Mouse (Mus musculus): ENCODE data around the gene Atp9a. TPM values are rescaled to one million over a fixed set of nuclear protein-coding genes. Genes with fewer than 3 reads are reported as not detected.

Atp9a gene
- polyA plus RNA-seq, 1 experiment from 2014 or later: 42.9 TPM

DNA sequence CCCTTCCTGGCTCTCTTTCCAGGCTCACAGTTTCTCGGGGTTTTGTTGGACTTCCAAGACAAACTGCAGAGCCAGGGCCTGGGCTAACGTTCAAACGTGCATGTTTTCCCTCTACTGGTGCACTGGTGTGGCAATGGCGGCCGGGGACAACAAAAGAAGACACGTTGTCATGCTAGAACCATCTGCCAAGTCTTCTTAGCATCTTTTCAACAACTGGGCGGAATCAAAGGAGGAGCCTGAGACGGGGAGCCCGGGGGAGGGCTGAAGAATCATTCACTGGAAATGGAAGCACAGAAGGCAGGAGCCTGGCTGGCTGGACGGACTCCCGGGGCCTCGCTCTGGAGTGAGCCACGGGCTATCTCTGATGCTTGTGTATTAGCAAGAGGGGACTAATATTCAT, 39.9 kb downstream of the Atp9a start:
- no peak overlapping the region for H3K4me2 ChIP-seq (replicated peaks)
- H3K27ac ChIP-seq (replicated peaks): peak overlapping the region; percentile 58
- H3K9me3 ChIP-seq: no peaks in the 10 kb centered on the region
- H3K9ac ChIP-seq (replicated peaks): no peak overlapping the region
- H3K4me1 ChIP-seq: peaks cover 9% of the 10 kb centered on the region
- peaks cover 49% of the 10 kb centered on the region for H3K36me3 ChIP-seq
- H3K4me3 ChIP-seq: no peak overlapping the region
- WGBS: 38% methylated on average over 13 of the region's 13 CpGs
- no peaks in the 10 kb centered on the region for H3K27me3 ChIP-seq
- ATAC-seq (ENCODE audit: low FRiP score, low read depth): no peak

DNA sequence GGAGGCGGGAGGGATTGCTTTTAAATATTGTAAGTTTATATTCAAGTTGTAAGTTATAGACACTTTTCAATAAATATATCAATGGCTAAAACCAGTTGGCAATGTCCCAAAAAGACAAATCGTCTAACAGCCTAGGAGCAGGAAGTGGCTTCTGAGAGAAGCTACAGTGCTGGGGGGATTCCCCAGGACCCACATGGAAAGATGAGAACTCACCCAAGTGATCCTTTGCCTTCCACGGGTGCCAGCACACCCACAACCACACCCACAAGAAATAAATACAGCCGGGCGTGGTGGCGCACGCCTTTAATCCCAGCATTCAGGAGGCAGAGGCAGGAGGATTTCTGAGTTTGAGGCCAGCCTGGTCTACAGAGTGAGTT, 47.2 kb downstream of the Atp9a start:
- H3K9ac ChIP-seq (replicated peaks): no peak overlapping the region
- no peak overlapping the region for H3K4me3 ChIP-seq
- H3K27me3 ChIP-seq: 0 out of 2 replicates have a peak, but pooled peaks cover 3% of the 10 kb centered on the region
- peaks cover 30% of the 10 kb centered on the region for H3K36me3 ChIP-seq
- H3K4me1 ChIP-seq: peaks cover 17% of the 10 kb centered on the region
- peak overlapping the region; percentile 32; the same call in 1 of the 2 replicates for H3K4me2 ChIP-seq (replicated peaks)
- 87% methylated on average over 7 of the region's 7 CpGs for WGBS
- H3K9me3 ChIP-seq: no peaks in the 10 kb centered on the region
- no peak for ATAC-seq (ENCODE audit: low FRiP score, low read depth)
- peak overlapping the region; percentile 79 for H3K27ac ChIP-seq (replicated peaks)

DNA sequence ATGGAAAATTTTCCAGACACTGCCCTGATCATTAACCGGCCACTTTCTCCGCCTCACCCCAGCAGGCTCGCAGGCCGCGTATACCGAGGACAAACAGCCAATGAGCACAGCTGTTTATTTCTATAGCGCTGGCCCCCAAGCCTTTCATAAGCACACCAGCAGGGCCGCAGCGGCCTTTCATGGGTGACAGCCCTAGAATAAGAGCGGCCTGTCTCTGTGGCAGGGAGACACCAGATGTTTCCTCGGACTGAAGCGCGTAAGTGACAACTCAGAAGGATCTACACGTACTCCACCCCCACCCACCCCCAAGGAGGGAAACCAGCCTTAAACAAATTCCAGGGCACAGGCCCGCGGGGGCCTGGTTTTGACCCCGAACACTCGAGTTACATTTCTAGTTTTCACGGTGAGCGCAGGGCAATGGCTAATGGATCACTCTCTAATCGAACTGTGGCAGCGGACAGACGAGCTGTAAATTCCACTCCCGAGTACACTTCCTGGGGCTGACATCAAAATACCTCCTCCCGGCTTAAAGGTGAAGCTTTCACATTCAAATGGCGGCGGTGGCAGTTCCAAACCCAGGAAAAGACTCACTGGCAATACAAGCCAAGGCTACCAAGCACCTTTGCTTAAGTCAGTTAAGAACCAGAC, 47.7 kb downstream of the Atp9a start:
- 3% methylated on average over 27 of the region's 27 CpGs for WGBS
- no peak overlapping the region for H3K4me3 ChIP-seq
- H3K27me3 ChIP-seq: 0 out of 2 replicates have a peak, but pooled peaks cover 3% of the 10 kb centered on the region
- peak overlapping the region; percentile 32 for H3K4me2 ChIP-seq (replicated peaks)
- H3K36me3 ChIP-seq: peaks cover 35% of the 10 kb centered on the region
- peaks cover 17% of the 10 kb centered on the region for H3K4me1 ChIP-seq
- H3K9ac ChIP-seq (replicated peaks): 0 out of 2 replicates have a peak overlapping the region, but pooled peaks have one; percentile 21
- H3K27ac ChIP-seq (replicated peaks): peak overlapping the region; percentile 79
- ATAC-seq (ENCODE audit: low FRiP score, low read depth): peak; percentile 71
- H3K9me3 ChIP-seq: no peaks in the 10 kb centered on the region

DNA sequence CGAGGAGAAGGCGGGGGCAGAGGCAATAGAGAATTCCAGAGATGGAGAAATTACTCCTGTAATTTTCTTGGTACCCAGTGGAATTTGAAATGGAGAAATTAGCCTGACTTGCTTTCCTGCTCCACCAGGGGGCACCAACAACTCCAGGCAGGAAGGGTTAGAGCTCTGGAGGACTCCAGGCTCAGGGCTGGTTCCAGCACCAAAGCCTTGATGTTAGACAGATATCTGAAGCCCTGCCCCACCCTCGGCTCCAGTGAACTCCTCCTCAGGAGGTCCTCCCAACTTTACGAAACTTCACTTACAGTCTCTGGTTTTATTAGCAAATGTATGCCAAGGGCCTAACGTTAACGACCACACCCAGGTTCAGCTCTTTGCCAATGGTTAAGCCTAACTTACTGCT, 50.4 kb downstream of the Atp9a start:
- Histone ChIP-seq H3K9ac (replicated peaks) (no peak overlapping the region), H3K36me3 (peaks cover 21% of the 10 kb centered on the region), H3K4me2 (replicated peaks) (no peak overlapping the region), H3K9me3 (no peaks in the 10 kb centered on the region), H3K27ac (replicated peaks) (no peak overlapping the region), H3K27me3 (0 out of 2 replicates have a peak, but pooled peaks cover 3% of the 10 kb centered on the region), H3K4me3 (no peak overlapping the region), H3K4me1 (peaks cover 15% of the 10 kb centered on the region)
- no peak for ATAC-seq (ENCODE audit: low FRiP score, low read depth)
- 50% methylated on average over 6 of the region's 6 CpGs for WGBS

DNA sequence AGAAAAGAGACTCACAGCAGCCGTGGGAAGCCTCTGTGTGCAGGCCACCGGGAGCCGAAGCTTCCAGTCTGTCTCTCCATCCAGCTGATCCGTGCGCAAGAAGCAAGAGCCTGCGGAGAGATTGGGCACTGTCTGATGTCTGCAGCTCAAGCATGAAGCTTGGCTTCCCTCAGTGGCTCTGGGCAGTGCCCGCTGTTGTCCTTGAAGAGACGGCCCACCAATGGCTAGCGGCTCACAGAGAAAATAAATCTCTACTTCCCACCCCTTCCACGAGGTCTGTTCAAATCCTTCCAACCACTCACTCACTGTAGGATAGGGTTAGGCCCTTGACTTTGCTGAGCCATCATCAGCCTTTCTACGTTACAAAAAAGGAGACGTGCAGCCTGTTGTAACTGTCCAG, 54.9 kb downstream of the Atp9a start:
- ATAC-seq (ENCODE audit: low FRiP score, low read depth): no peak
- no peak overlapping the region for H3K4me2 ChIP-seq (replicated peaks)
- no peak overlapping the region for H3K4me3 ChIP-seq
- 0 out of 2 replicates have a peak, but pooled peaks cover 3% of the 10 kb centered on the region for H3K27me3 ChIP-seq
- H3K9ac ChIP-seq (replicated peaks): no peak overlapping the region
- 85% methylated on average over 12 of the region's 12 CpGs for WGBS
- H3K36me3 ChIP-seq: peaks cover 16% of the 10 kb centered on the region; the same call in 1 of the 2 replicates
- no peak overlapping the region for H3K27ac ChIP-seq (replicated peaks)
- peaks cover 2% of the 10 kb centered on the region; the same call in 1 of the 2 replicates for H3K4me1 ChIP-seq
- no peaks in the 10 kb centered on the region for H3K9me3 ChIP-seq

DNA sequence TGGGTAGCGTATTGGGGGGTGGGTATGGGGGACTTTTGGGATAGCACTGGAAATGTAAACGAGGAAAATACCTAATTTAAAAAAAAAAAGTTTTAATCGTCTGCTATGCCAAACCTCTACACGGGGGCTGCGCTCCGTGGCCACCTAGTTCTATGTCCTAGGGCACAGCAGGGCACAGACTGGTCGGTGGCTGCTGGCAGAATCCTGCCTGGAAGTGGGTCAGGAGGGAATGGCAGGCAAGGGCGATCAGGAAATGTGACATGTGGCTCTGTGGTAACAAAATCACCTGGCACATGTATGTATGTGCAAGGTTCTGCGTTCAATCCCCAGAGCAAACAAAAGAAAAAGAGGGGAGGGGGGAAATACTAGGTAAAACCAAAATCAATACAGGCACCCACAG, 56.3 kb downstream of the Atp9a start:
- peaks cover 30% of the 10 kb centered on the region for H3K36me3 ChIP-seq
- H3K27me3 ChIP-seq: 0 out of 2 replicates have a peak, but pooled peaks cover 1% of the 10 kb centered on the region
- peaks cover 2% of the 10 kb centered on the region; the same call in 1 of the 2 replicates for H3K4me1 ChIP-seq
- no peak overlapping the region for H3K9ac ChIP-seq (replicated peaks)
- no peak for ATAC-seq (ENCODE audit: low FRiP score, low read depth)
- no peaks in the 10 kb centered on the region for H3K9me3 ChIP-seq
- H3K4me2 ChIP-seq (replicated peaks): no peak overlapping the region
- WGBS: 95% methylated on average over 9 of the region's 9 CpGs
- no peak overlapping the region for H3K27ac ChIP-seq (replicated peaks)
- no peak overlapping the region for H3K4me3 ChIP-seq

DNA sequence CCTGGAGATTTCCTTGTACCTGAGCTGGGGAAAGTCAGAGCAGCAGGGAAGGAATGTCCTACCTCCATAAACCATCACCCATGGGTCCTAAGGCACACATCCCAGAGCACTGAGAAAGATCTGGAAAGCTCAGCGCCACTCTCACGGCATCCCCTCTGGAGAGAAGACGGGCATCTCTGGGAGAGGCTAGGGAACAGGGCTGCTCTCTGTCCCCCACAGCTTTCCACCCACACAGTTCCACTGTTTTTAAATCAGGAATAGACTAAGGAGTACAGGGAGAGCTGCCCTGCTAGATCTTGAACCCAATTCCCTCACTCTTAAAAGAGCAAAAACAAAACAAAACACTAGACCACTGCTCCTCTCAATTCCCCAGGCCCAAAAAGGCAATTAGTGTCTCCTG, 57.5 kb downstream of the Atp9a start:
- Histone ChIP-seq H3K9me3 (no peaks in the 10 kb centered on the region), H3K4me3 (no peak overlapping the region), H3K4me2 (replicated peaks) (no peak overlapping the region), H3K36me3 (peaks cover 34% of the 10 kb centered on the region), H3K27ac (replicated peaks) (no peak overlapping the region), H3K27me3 (no peaks in the 10 kb centered on the region), H3K9ac (replicated peaks) (no peak overlapping the region), H3K4me1 (peaks cover 4% of the 10 kb centered on the region)
- no peak for ATAC-seq (ENCODE audit: low FRiP score, low read depth)
- 71% methylated on average over 3 of the region's 3 CpGs for WGBS

DNA sequence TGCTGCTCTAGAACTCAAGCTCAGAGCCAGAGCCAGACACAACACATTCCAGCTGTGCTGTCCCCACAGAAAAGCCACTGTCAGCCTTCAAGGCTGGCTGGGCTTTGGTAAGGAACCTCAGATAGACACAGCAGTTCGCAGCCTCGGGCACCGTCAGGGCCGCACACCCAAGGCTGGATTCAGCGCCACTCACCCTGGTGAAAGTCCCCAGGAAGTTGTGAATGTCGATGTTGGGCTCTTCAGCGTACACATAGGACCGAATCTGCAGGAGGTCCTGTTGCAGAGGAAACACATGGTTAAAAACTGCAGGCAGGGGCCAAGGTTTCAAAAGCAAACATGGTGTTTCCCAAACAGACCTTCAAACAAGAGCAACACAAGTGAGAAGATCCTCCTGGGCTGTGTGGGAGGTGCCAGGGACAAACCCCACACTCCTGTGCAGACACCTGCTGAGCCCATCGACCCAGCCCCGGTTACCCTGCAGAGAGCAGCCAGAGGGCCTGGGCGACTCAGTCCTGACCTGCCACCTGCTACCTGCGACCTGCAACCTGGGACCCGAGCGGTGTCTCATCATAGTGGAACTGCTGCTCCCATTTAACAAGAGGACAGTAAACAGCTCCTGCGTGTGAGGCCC, 58.6 kb downstream of the Atp9a start:
- H3K27ac ChIP-seq (replicated peaks): 0 out of 2 replicates have a peak overlapping the region, but pooled peaks have one; percentile 40
- no peak overlapping the region for H3K4me2 ChIP-seq (replicated peaks)
- no peak overlapping the region for H3K4me3 ChIP-seq
- 52% methylated on average over 15 of the region's 15 CpGs for WGBS
- H3K9me3 ChIP-seq: no peaks in the 10 kb centered on the region
- H3K9ac ChIP-seq (replicated peaks): no peak overlapping the region
- no peak for ATAC-seq (ENCODE audit: low FRiP score, low read depth)
- peaks cover 33% of the 10 kb centered on the region for H3K36me3 ChIP-seq
- no peaks in the 10 kb centered on the region for H3K27me3 ChIP-seq
- H3K4me1 ChIP-seq: peaks cover 15% of the 10 kb centered on the region

DNA sequence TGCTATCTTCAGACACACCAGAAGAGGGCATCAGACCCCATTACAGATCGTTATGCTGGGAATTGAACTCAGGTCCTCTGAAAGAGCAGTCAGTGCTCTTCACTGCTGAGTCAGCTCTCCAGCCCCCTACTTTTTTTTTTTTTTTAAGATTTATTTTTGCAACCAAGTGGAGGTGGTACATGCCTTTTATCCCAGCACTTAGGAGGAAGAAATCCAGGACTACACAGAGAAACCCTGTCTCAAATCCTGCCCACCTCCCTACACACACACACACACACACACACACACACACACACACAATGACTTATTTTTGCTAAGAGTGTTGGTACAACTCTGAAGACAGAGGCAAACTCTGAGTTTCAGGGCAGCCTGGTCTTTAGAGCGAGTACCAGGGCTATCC, 59.5 kb downstream of the Atp9a start:
- WGBS: 86% methylated on average over 2 of the region's 2 CpGs
- ATAC-seq (ENCODE audit: low FRiP score, low read depth): no peak
- Histone ChIP-seq H3K4me3 (no peak overlapping the region), H3K4me2 (replicated peaks) (no peak overlapping the region), H3K9ac (replicated peaks) (no peak overlapping the region), H3K4me1 (peaks cover 21% of the 10 kb centered on the region), H3K27ac (replicated peaks) (no peak overlapping the region), H3K27me3 (no peaks in the 10 kb centered on the region), H3K9me3 (no peaks in the 10 kb centered on the region), H3K36me3 (peaks cover 33% of the 10 kb centered on the region)

DNA sequence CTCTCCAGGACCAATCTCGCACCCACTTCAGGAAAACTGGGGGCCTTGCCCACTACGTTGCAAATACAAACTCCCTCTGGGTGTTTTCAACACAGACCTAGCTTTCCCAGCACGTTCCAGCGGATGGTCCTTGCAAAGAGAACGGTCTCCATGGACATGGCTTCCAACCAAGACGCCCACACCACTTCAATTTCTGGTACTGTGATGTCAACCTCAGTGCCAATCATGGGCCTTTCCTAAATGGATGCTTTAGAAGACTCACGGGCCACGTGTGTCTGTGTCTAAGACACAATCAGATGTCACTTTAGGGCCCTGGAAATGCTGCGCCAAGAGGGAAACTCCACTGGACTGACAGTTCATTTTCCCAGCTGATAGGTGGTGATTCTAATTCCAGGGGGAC, 60.7 kb downstream of the Atp9a start:
- Histone ChIP-seq H3K4me3 (no peak overlapping the region), H3K27ac (replicated peaks) (no peak overlapping the region), H3K27me3 (no peaks in the 10 kb centered on the region), H3K4me1 (peaks cover 31% of the 10 kb centered on the region), H3K4me2 (replicated peaks) (no peak overlapping the region), H3K9me3 (no peaks in the 10 kb centered on the region), H3K36me3 (peaks cover 33% of the 10 kb centered on the region), H3K9ac (replicated peaks) (no peak overlapping the region)
- 95% methylated on average over 9 of the region's 9 CpGs for WGBS
- no peak for ATAC-seq (ENCODE audit: low FRiP score, low read depth)

DNA sequence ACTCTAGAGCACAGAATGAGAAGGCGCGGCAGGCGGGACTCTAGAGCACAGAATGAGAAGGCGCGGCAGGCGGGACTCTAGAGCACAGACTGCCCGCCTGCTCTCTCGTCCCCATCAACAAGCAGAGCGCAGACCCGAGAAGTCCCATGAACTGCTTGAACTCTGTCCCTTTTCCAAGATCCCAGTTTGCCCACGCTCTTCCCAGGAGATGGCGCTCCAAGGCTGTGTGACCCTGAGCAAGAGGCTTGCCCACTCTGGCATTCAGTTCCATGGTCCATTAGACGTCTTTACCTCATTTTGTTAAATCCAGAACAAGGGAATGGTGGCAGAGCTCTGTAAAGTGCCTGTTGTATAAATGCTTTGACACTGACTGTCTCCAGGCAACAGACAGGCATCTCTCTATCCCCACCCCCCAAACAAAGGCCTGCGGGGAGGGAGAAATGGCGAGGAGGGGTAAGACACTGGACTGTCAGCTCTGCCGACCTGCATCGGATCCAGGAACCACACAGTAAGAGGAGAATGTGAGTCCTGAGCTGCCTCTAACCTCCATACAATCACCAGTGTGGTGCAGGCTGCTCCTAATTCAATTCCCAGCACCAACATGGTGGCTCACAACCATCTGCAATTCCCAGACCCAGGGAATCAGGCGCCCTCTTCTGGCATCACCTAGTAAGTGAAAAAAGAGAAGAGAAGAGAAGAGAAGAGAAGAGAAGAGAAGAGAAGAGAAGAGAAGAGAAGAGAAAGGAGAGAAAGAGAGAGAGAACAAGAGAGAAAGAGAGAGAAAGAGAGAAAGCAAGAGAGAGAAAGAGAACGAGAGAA, 62.6 kb downstream of the Atp9a start:
- Histone ChIP-seq H3K4me1 (peaks cover 31% of the 10 kb centered on the region), H3K27me3 (no peaks in the 10 kb centered on the region), H3K9me3 (no peaks in the 10 kb centered on the region), H3K36me3 (peaks cover 40% of the 10 kb centered on the region), H3K27ac (replicated peaks) (peak overlapping the region; percentile 73), H3K4me3 (no peak overlapping the region), H3K9ac (replicated peaks) (no peak overlapping the region), H3K4me2 (replicated peaks) (no peak overlapping the region)
- 36% methylated on average over 19 of the region's 19 CpGs for WGBS
- peak; percentile 24; the same call in 1 of the 2 replicates for ATAC-seq (ENCODE audit: low FRiP score, low read depth)
